Mouse (Mus musculus): Measurements from ENCODE around the gene Yeats2. TPM values are rescaled to one million over a fixed set of nuclear protein-coding genes. Genes with fewer than 3 reads are reported as not detected.

Gene Yeats2
- polyA plus RNA-seq, 1 experiment = 6.4 TPM

DNA sequence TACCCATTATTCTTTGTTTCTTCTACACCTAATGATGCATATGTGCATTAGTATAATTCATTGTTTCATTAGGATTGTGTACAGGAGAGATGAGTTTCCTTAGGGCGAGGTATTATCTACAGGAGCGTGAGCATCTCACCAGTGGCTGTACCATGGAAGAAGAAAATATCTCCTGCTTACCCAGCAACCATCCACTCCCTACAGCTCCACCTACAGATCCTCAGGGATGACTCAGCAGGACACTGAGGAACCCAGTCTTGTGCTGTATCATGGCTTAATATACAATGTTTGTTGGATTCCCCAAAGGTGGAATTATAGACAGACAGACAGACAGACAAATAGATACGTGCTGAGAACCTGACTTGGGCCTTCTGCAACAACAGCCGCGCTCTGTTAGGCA lies 56.1 kb downstream of the Yeats2 start:
- no peak overlapping the region for H3ac ChIP-seq (ENCODE audit: control insufficient read depth, insufficient read length)
- no peaks in the 10 kb centered on the region for H3K27me3 ChIP-seq (ENCODE audit: control insufficient read depth, insufficient read depth, insufficient read length)
- no peak for TF ChIP-seq CEBPB (IDR thresholded peaks at IDR 0.05; ENCODE audit: insufficient read depth, poor library complexity, severe bottlenecking)
- TF ChIP-seq E2F4 (IDR thresholded peaks at IDR 0.05; ENCODE audit: insufficient read depth) = no peak
- no peak for TF ChIP-seq MYOG (IDR thresholded peaks at IDR 0.05; ENCODE audit: control insufficient read depth in 1 of 3, insufficient read depth in 1 of 3, insufficient read length in 2 of 3, low read depth in 2 of 3)
- TF ChIP-seq TCF12 (IDR thresholded peaks at IDR 0.05; ENCODE audit: insufficient read depth, poor library complexity, severe bottlenecking) = no peak
- no peak for TF ChIP-seq REST (IDR thresholded peaks at IDR 0.05; ENCODE audit: insufficient read depth, insufficient read length)
- TF ChIP-seq USF1 (IDR thresholded peaks at IDR 0.05; ENCODE audit: low read depth) = no peak
- no peak for TF ChIP-seq TCF3 (IDR thresholded peaks at IDR 0.05; ENCODE audit: insufficient read length, low read depth)
- no peak for TF ChIP-seq SRF (IDR thresholded peaks at IDR 0.05; ENCODE audit: control insufficient read depth, insufficient read length, low read depth)
- TF ChIP-seq POLR2A (IDR thresholded peaks at IDR 0.05; ENCODE audit: insufficient read length, low read depth) = no peak
- TF ChIP-seq MYOD1 (IDR thresholded peaks at IDR 0.05; ENCODE audit: control insufficient read depth in 1 of 3, insufficient read length in 2 of 3, low read depth in 2 of 3) = no peak
- no peak for TF ChIP-seq MAX (IDR thresholded peaks at IDR 0.05; ENCODE audit: low read depth)
- TF ChIP-seq POLR2AphosphoS2 (IDR thresholded peaks at IDR 0.05; ENCODE audit: insufficient read length, low read depth) = no peak
- no peaks in the 10 kb centered on the region for H3K79me2 ChIP-seq (ENCODE audit: control insufficient read depth, insufficient read depth)
- no peak overlapping the region for H3K4me2 ChIP-seq (ENCODE audit: low read depth)
- H3K4me3 ChIP-seq = no peak overlapping the region
- H3K36me3 ChIP-seq (ENCODE audit: control insufficient read depth, insufficient read depth) = peaks cover 32% of the 10 kb centered on the region

DNA sequence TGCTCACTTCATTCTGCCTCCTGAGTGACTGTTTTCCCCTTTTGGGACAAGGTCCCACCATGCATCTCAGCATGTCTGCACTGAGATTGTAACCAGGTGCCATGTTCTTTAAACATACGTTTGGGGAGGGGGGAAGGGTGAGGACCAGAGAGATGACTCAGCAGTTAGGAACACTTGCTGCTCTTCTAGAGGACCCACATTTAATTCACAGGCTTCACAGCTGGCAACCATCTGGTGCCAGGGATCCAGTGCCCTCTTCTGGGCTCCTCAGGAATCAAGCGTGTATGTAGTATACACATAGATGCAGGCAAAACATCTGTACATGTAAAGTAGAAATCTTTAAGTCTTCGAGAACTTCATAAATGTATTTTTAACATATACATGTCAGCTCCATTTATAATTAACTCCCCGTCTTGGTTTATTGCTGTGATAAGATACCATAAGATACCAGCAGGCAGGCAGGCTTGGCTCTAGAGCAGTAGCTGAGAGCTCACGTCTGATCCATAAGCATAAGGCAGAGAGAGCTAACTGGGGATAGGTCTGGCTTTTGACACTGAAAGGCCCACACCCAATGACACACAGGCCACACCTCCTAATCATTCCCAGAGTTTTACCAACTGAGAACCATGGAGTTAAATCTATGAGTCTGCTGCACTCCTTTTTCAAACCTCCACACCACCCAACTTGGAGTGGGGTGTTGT lies 58.8 kb downstream of the Yeats2 start:
- Histone ChIP-seq H3ac (ENCODE audit: control insufficient read depth, insufficient read length) (no peak overlapping the region), H3K4me2 (ENCODE audit: low read depth) (no peak overlapping the region), H3K27me3 (ENCODE audit: control insufficient read depth, insufficient read depth, insufficient read length) (no peaks in the 10 kb centered on the region), H3K36me3 (ENCODE audit: control insufficient read depth, insufficient read depth) (peaks cover 37% of the 10 kb centered on the region), H3K4me3 (no peak overlapping the region), H3K79me2 (ENCODE audit: control insufficient read depth, insufficient read depth) (no peaks in the 10 kb centered on the region)
- TF ChIP-seq MAX (IDR thresholded peaks at IDR 0.05; ENCODE audit: low read depth) (no peak), TCF12 (IDR thresholded peaks at IDR 0.05; ENCODE audit: insufficient read depth, poor library complexity, severe bottlenecking) (no peak), CEBPB (IDR thresholded peaks at IDR 0.05; ENCODE audit: insufficient read depth, poor library complexity, severe bottlenecking) (no peak), SRF (IDR thresholded peaks at IDR 0.05; ENCODE audit: control insufficient read depth, insufficient read length, low read depth) (no peak), REST (IDR thresholded peaks at IDR 0.05; ENCODE audit: insufficient read depth, insufficient read length) (no peak), MYOD1 (IDR thresholded peaks at IDR 0.05; ENCODE audit: control insufficient read depth in 1 of 3, insufficient read length in 2 of 3, low read depth in 2 of 3) (no peak), TCF3 (IDR thresholded peaks at IDR 0.05; ENCODE audit: insufficient read length, low read depth) (no peak), MYOG (IDR thresholded peaks at IDR 0.05; ENCODE audit: control insufficient read depth in 1 of 3, insufficient read depth in 1 of 3, insufficient read length in 2 of 3, low read depth in 2 of 3) (no peak), POLR2A (IDR thresholded peaks at IDR 0.05; ENCODE audit: insufficient read length, low read depth) (no peak), USF1 (IDR thresholded peaks at IDR 0.05; ENCODE audit: low read depth) (no peak), POLR2AphosphoS2 (IDR thresholded peaks at IDR 0.05; ENCODE audit: insufficient read length, low read depth) (no peak), E2F4 (IDR thresholded peaks at IDR 0.05; ENCODE audit: insufficient read depth) (no peak)

DNA sequence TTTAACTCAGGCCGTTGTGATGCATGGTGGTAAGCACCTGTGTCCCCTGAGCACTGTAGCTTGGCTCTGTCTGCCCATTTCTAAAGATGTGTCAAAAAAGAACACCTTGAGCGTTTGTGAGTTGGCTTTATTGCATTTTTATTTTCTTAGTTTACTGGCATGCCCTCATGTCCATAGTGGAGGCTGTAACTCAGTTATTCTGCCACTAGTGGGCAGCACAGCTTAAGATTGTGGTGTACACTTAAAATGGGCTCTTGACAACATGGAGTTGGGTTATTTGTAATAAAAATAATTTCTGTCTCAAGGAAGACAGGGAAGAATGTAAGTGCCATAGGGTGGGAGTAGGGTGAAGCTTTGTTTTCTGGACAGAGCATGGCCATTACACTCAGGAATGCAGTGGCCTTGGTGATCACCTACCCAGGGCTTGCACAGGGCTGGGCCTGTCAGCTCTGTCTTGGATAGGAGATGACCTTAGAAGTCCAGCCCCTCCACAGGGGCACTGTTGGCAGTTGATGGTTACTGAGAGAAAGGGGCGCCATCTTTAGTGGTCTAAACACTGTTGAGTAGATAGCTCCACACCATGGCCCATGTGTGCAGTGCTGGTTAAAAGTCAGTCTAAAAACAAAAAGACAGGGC lies 72.8 kb downstream of the Yeats2 start:
- peaks cover 47% of the 10 kb centered on the region for H3K36me3 ChIP-seq (ENCODE audit: control insufficient read depth, insufficient read depth)
- no peaks in the 10 kb centered on the region for H3K79me2 ChIP-seq (ENCODE audit: control insufficient read depth, insufficient read depth)
- no peaks in the 10 kb centered on the region for H3K27me3 ChIP-seq (ENCODE audit: control insufficient read depth, insufficient read depth, insufficient read length)
- H3ac ChIP-seq (ENCODE audit: control insufficient read depth, insufficient read length) = no peak overlapping the region
- H3K4me3 ChIP-seq = no peak overlapping the region
- H3K4me2 ChIP-seq (ENCODE audit: low read depth) = no peak overlapping the region
- TF ChIP-seq TCF12 (IDR thresholded peaks at IDR 0.05; ENCODE audit: insufficient read depth, poor library complexity, severe bottlenecking) (no peak), MYOG (IDR thresholded peaks at IDR 0.05; ENCODE audit: control insufficient read depth in 1 of 3, insufficient read depth in 1 of 3, insufficient read length in 2 of 3, low read depth in 2 of 3) (no peak), USF1 (IDR thresholded peaks at IDR 0.05; ENCODE audit: low read depth) (no peak), REST (IDR thresholded peaks at IDR 0.05; ENCODE audit: insufficient read depth, insufficient read length) (no peak)

DNA sequence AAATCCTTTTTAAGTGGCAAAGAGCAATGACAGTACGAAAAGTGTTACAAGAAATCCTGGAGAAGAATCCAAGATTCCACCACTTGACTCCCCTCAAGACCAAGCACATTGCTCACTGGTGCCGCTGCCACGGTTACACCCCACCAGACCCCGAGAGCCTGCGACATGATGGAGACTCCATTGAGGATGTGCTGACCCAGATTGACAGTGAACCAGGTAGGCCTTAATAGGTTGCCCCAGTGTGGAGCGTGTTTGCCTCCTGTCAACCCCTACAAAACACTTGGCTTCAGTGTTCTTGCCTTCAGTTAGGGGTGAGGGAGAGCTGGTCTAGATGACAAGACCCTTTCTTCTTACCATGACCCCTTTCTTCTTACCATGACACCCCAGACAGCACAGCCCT lies 81.9 kb downstream of the Yeats2 start:
- Histone ChIP-seq H3K36me3 (ENCODE audit: control insufficient read depth, insufficient read depth) (peaks cover 41% of the 10 kb centered on the region), H3K4me2 (ENCODE audit: low read depth) (no peak overlapping the region), H3K27me3 (ENCODE audit: control insufficient read depth, insufficient read depth, insufficient read length) (no peaks in the 10 kb centered on the region), H3K4me3 (no peak overlapping the region), H3K79me2 (ENCODE audit: control insufficient read depth, insufficient read depth) (no peaks in the 10 kb centered on the region), H3ac (ENCODE audit: control insufficient read depth, insufficient read length) (no peak overlapping the region)
- TF ChIP-seq POLR2A (IDR thresholded peaks at IDR 0.05; ENCODE audit: insufficient read length, low read depth) (no peak), TCF3 (IDR thresholded peaks at IDR 0.05; ENCODE audit: insufficient read length, low read depth) (no peak), POLR2AphosphoS2 (IDR thresholded peaks at IDR 0.05; ENCODE audit: insufficient read length, low read depth) (no peak), CEBPB (IDR thresholded peaks at IDR 0.05; ENCODE audit: insufficient read depth, poor library complexity, severe bottlenecking) (no peak), USF1 (IDR thresholded peaks at IDR 0.05; ENCODE audit: low read depth) (no peak), MYOG (IDR thresholded peaks at IDR 0.05; ENCODE audit: control insufficient read depth in 1 of 3, insufficient read depth in 1 of 3, insufficient read length in 2 of 3, low read depth in 2 of 3) (no peak), E2F4 (IDR thresholded peaks at IDR 0.05; ENCODE audit: insufficient read depth) (no peak), MYOD1 (IDR thresholded peaks at IDR 0.05; ENCODE audit: control insufficient read depth in 1 of 3, insufficient read length in 2 of 3, low read depth in 2 of 3) (no peak)
